Mouse (Mus musculus) ES-Bruce4 (cell line): ENCODE results near the gene H2-Aa.

Experiments used
- CTCF ChIP-seq: IDR thresholded peaks from one replicate; pipeline ENCODE4 v1.8.1; 2011; ENCODE audit warnings: low read depth, low read length
- POLR2A ChIP-seq: IDR thresholded peaks from one replicate; pipeline ENCODE4 v1.8.1; 2011; ENCODE audit warnings: low read length; ENCODE audit not compliant: insufficient read depth

GRCm38 (mm10) chr17:34326373-34326772 is 38.8 kb upstream of the H2-Aa start:
- TF ChIP-seq CTCF (no peak), POLR2A (no peak)
